Mouse (Mus musculus) thymus, adult 2 months (tissue): ENCODE results near the gene Katnb1. TPM values are rescaled to one million over a fixed set of nuclear protein-coding genes. Genes with fewer than 3 reads are reported as not detected.

Experiments
- DNase-seq: peaks from one replicate; pipeline ENCODE4 v3.0.0; 2021
- H3K27ac ChIP-seq: fragments of 200-500 bp; 2 replicates; pipeline ENCODE4 v1.5.1; 2012; ENCODE audit warnings: low read length, control low read depth; ENCODE audit not compliant: control insufficient read depth, insufficient read depth
- H3K27me3 ChIP-seq: fragments of 200-500 bp; 2 replicates; pipeline ENCODE4 v1.6.1; 2012; ENCODE audit warnings: mild to moderate bottlenecking, low read length, moderate library complexity, mixed read lengths; ENCODE audit not compliant: control insufficient read depth, insufficient read depth
- H3K36me3 ChIP-seq: fragments of 200-500 bp; 2 replicates; pipeline ENCODE4 v1.6.1; 2012; ENCODE audit warnings: mild to moderate bottlenecking, low read length, moderate library complexity; ENCODE audit not compliant: control insufficient read depth, insufficient read depth
- H3K4me1 ChIP-seq: fragments of 200-500 bp; replicated peaks from 2 replicates; pipeline ENCODE4 v1.6.1; 2012; ENCODE audit warnings: low read length; ENCODE audit not compliant: control insufficient read depth, insufficient read depth
- H3K4me3 ChIP-seq: fragments of 200-500 bp; 2 replicates; pipeline ENCODE4 v1.5.1; 2012; ENCODE audit warnings: mild to moderate bottlenecking, low read length, control low read depth, moderate library complexity; ENCODE audit not compliant: control insufficient read depth, insufficient read depth
- CTCF ChIP-seq: fragments of 200-500 bp; IDR thresholded peaks from 2 replicates; pipeline ENCODE4 v1.5.1; 2012; ENCODE audit warnings: mild to moderate bottlenecking, control low read depth, low read length, moderate library complexity, borderline replicate concordance; ENCODE audit not compliant: control insufficient read depth, poor library complexity, insufficient read depth; ENCODE audit errors: extremely low read depth
- POLR2A ChIP-seq: fragments of 200-500 bp; IDR thresholded peaks from 2 replicates; pipeline ENCODE4 v1.6.1; 2012; ENCODE audit warnings: mild to moderate bottlenecking, low read length, control low read depth, moderate library complexity; ENCODE audit not compliant: control insufficient read depth, poor library complexity, insufficient read depth; ENCODE audit errors: extremely low read depth
- WGBS: fragments of 180-500 bp; shearing (Covaris S2); methylation state at CpG from one replicate; pipeline ENCODE4 v1.1.7; 2018; 5-methylcytosine and 5-hydroxymethylcytosine counted together
- polyA plus RNA-seq: library from polyadenylated mRNA; depleted of rRNA; stranded (reverse); fragments of >200 nt; gene quantifications from 2 replicates; pipeline ENCODE4 v1.2.3, GENCODE M21; 2012

Gene Katnb1
- polyA plus RNA-seq, 1 experiment, result 38.4 TPM

GRCm38 (mm10) chr8:95059812-95060533 lies 21.0 kb upstream of the Katnb1 start:
- H3K4me3 ChIP-seq, result no peak overlapping the region
- DNase-seq, result no peak
- no peak overlapping the region for H3K27ac ChIP-seq
- H3K27me3 ChIP-seq, result no peaks in the 10 kb centered on the region
- TF ChIP-seq CTCF, result no peak
- TF ChIP-seq POLR2A, result no peak
- WGBS, result 43% methylated on average over 6 of the region's 6 CpGs
- H3K4me1 ChIP-seq, result peaks cover 17% of the 10 kb centered on the region
- no peaks in the 10 kb centered on the region for H3K36me3 ChIP-seq

- peaks cover 3% of the 10 kb centered on the region for H3K4me1 ChIP-seq
- no peak for TF ChIP-seq POLR2A
- no peak for TF ChIP-seq CTCF
- WGBS, result 93% methylated on average over 2 of the region's 2 CpGs
Measured at GRCm38 (mm10) chr8:95064531-95064930, 16.5 kb upstream of the Katnb1 start.

GRCm38 (mm10) chr8:95067582-95067981 lies 13.4 kb upstream of the Katnb1 start:
- H3K4me1 ChIP-seq, result peaks cover 3% of the 10 kb centered on the region
- peak; percentile 78 for DNase-seq

More at GRCm38 (mm10) chr8:95064531-95064930, 16.5 kb upstream of the Katnb1 start:
- Histone ChIP-seq H3K27ac (no peak overlapping the region), H3K36me3 (no peaks in the 10 kb centered on the region), H3K4me3 (no peak overlapping the region), H3K27me3 (no peaks in the 10 kb centered on the region)
- DNase-seq, result no peak

GRCm38 (mm10) chr8:95075504-95075903 lies 5.5 kb upstream of the Katnb1 start:
- no peak for DNase-seq
- TF ChIP-seq POLR2A, result no peak
- WGBS, result 81% methylated on average over 3 of the region's 3 CpGs

More at GRCm38 (mm10) chr8:95067582-95067981, 13.4 kb upstream of the Katnb1 start:
- H3K27me3 ChIP-seq, result no peaks in the 10 kb centered on the region
- no peak overlapping the region for H3K4me3 ChIP-seq
- TF ChIP-seq CTCF (no peak), POLR2A (no peak)
- no peak overlapping the region for H3K27ac ChIP-seq
- 56% methylated on average over 3 of the region's 3 CpGs for WGBS
- no peaks in the 10 kb centered on the region for H3K36me3 ChIP-seq

GRCm38 (mm10) chr8:95076151-95076550 lies 4.8 kb upstream of the Katnb1 start:
- 94% methylated on average over 17 of the region's 17 CpGs for WGBS
- no peaks in the 10 kb centered on the region for H3K27me3 ChIP-seq
- no peaks in the 10 kb centered on the region for H3K36me3 ChIP-seq
- H3K27ac ChIP-seq, result no peak overlapping the region
- no peak for TF ChIP-seq CTCF
- no peak for TF ChIP-seq POLR2A
- no peak for DNase-seq
- H3K4me3 ChIP-seq, result no peak overlapping the region
- H3K4me1 ChIP-seq, result no peaks in the 10 kb centered on the region

More at GRCm38 (mm10) chr8:95075504-95075903, 5.5 kb upstream of the Katnb1 start:
- no peaks in the 10 kb centered on the region for H3K4me1 ChIP-seq
- H3K36me3 ChIP-seq, result no peaks in the 10 kb centered on the region
- H3K27me3 ChIP-seq, result no peaks in the 10 kb centered on the region
- no peak overlapping the region for H3K27ac ChIP-seq
- no peak overlapping the region for H3K4me3 ChIP-seq

- 93% methylated on average over 3 of the region's 3 CpGs for WGBS
- Histone ChIP-seq H3K36me3 (no peaks in the 10 kb centered on the region), H3K4me3 (no peak overlapping the region)
Measured at GRCm38 (mm10) chr8:95078055-95078454, 2.9 kb upstream of the Katnb1 start.

GRCm38 (mm10) chr8:95079305-95079704 lies 1.7 kb upstream of the Katnb1 start:
- Histone ChIP-seq H3K27ac (no peak overlapping the region), H3K4me1 (peaks cover 8% of the 10 kb centered on the region), H3K27me3 (no peaks in the 10 kb centered on the region), H3K36me3 (no peaks in the 10 kb centered on the region), H3K4me3 (no peak overlapping the region)
- no peak for DNase-seq
- no peak for TF ChIP-seq POLR2A
- TF ChIP-seq CTCF, result no peak
- 95% methylated on average over 4 of the region's 4 CpGs for WGBS

More at GRCm38 (mm10) chr8:95078055-95078454, 2.9 kb upstream of the Katnb1 start:
- no peak for DNase-seq
- TF ChIP-seq CTCF, result no peak
- TF ChIP-seq POLR2A, result no peak
- no peaks in the 10 kb centered on the region for H3K27me3 ChIP-seq
- peaks cover 8% of the 10 kb centered on the region for H3K4me1 ChIP-seq
- H3K27ac ChIP-seq, result no peak overlapping the region
